Mouse (Mus musculus): Measurements from ENCODE around the gene Ntrk2. TPM values are rescaled to one million over a fixed set of nuclear protein-coding genes. Genes with fewer than 3 reads are reported as not detected.

The Ntrk2 gene
- polyA plus RNA-seq, 1 experiment from 2014 or later = 102 TPM

GRCm38 (mm10) chr13:58834726-58835125 lies 28.4 kb downstream of the Ntrk2 start:
- Histone ChIP-seq H3K9me3 (ENCODE audit: control insufficient read depth, low read length) (no peaks in the 10 kb centered on the region), H3K27ac (ENCODE audit: low read length) (no peak overlapping the region), H3K36me3 (ENCODE audit: control insufficient read depth, insufficient read depth) (peaks cover 7% of the 10 kb centered on the region), H3K9ac (replicated peaks; ENCODE audit: low read depth, low read length) (no peak overlapping the region), H3K4me2 (ENCODE audit: low read length) (no peak overlapping the region), H3K4me1 (replicated peaks; ENCODE audit: control insufficient read depth, insufficient read depth, low read length) (no peaks in the 10 kb centered on the region; the same call in 1 of the 2 replicates), H3K4me3 (replicated peaks; ENCODE audit: low read length) (no peak overlapping the region), H3K27me3 (replicated peaks; ENCODE audit: control insufficient read depth, insufficient read depth, low read length) (no peaks in the 10 kb centered on the region)
- ATAC-seq = no peak
- WGBS = 77% methylated on average over 4 of the region's 4 CpGs

GRCm38 (mm10) chr13:58836891-58837290 lies 30.5 kb downstream of the Ntrk2 start:
- H3K4me1 ChIP-seq (replicated peaks; ENCODE audit: control insufficient read depth, insufficient read depth, low read length) = peaks cover 11% of the 10 kb centered on the region
- no peak overlapping the region for H3K4me3 ChIP-seq (replicated peaks; ENCODE audit: low read length)
- no peak for ATAC-seq
- H3K27ac ChIP-seq (ENCODE audit: low read length) = no peak overlapping the region
- WGBS = 100% methylated on average over 1 of the region's 1 CpGs
- peaks cover 7% of the 10 kb centered on the region for H3K36me3 ChIP-seq (ENCODE audit: control insufficient read depth, insufficient read depth)
- H3K27me3 ChIP-seq (replicated peaks; ENCODE audit: control insufficient read depth, insufficient read depth, low read length) = no peaks in the 10 kb centered on the region
- H3K9me3 ChIP-seq (ENCODE audit: control insufficient read depth, low read length) = no peaks in the 10 kb centered on the region
- H3K9ac ChIP-seq (replicated peaks; ENCODE audit: low read depth, low read length) = no peak overlapping the region
- no peak overlapping the region for H3K4me2 ChIP-seq (ENCODE audit: low read length)

DNA sequence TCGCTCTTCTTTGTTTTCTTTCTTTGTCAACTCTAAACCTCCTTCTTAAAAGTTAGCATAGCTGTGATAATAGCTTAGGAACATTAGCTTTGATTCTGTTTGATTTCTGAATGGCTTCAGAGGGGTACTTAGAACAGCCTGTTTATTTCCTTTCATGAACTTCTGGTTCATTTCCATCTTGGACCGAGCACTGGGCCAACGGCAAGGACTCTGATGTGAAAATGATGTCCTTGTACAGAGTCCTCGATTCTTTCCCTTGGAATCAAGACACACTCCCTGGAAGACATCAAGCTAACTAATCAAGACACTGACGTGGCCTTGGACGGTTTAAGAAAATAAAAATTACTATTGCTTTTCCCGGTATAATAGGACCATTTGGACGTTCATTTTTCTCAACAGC lies 31.7 kb downstream of the Ntrk2 start:
- peaks cover 7% of the 10 kb centered on the region for H3K36me3 ChIP-seq (ENCODE audit: control insufficient read depth, insufficient read depth)
- H3K9ac ChIP-seq (replicated peaks; ENCODE audit: low read depth, low read length) = no peak overlapping the region
- no peak for ATAC-seq
- H3K4me1 ChIP-seq (replicated peaks; ENCODE audit: control insufficient read depth, insufficient read depth, low read length) = peaks cover 11% of the 10 kb centered on the region
- H3K4me2 ChIP-seq (ENCODE audit: low read length) = no peak overlapping the region
- WGBS = 77% methylated on average over 8 of the region's 8 CpGs
- H3K27ac ChIP-seq (ENCODE audit: low read length) = no peak overlapping the region
- H3K4me3 ChIP-seq (replicated peaks; ENCODE audit: low read length) = no peak overlapping the region
- no peaks in the 10 kb centered on the region for H3K9me3 ChIP-seq (ENCODE audit: control insufficient read depth, low read length)
- no peaks in the 10 kb centered on the region for H3K27me3 ChIP-seq (replicated peaks; ENCODE audit: control insufficient read depth, insufficient read depth, low read length)

DNA sequence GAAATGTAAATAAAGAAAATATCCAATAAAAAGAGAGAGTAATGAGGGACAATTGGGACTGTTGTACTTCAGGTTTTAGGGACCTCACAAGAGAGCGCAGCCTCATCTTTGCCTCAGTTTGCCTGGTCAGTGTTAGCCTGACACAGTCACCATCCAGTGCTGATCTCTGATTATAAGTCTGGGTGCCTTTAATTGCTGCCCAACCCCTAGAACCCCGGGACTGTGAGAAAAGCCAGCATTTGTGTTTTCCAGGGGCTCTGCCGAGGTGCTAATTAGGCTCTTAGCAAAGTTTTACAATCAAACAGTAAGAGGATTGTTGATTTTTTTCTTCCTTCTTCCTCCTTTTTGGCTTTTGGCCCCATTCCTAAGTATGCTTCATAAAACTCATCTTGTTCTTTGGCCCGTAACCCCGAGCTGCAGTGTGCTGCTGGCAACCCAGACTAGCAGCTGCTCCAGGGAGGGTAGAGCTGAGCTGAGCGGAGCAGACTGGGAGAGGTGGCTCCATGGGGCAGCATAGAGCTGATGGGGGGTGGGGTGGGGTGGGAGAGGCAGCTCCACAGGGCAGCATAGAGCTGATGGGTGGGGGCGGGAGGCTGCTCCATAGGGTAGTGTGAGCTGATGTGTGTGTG lies 34.5 kb downstream of the Ntrk2 start:
- ATAC-seq = peak; percentile 83
- Histone ChIP-seq H3K27ac (ENCODE audit: low read length) (no peak overlapping the region), H3K9me3 (ENCODE audit: control insufficient read depth, low read length) (no peaks in the 10 kb centered on the region), H3K27me3 (replicated peaks; ENCODE audit: control insufficient read depth, insufficient read depth, low read length) (no peaks in the 10 kb centered on the region), H3K4me2 (ENCODE audit: low read length) (no peak overlapping the region), H3K36me3 (ENCODE audit: control insufficient read depth, insufficient read depth) (peaks cover 7% of the 10 kb centered on the region), H3K4me1 (replicated peaks; ENCODE audit: control insufficient read depth, insufficient read depth, low read length) (peaks cover 11% of the 10 kb centered on the region), H3K9ac (replicated peaks; ENCODE audit: low read depth, low read length) (no peak overlapping the region), H3K4me3 (replicated peaks; ENCODE audit: low read length) (no peak overlapping the region)
- 24% methylated on average over 7 of the region's 7 CpGs for WGBS

DNA sequence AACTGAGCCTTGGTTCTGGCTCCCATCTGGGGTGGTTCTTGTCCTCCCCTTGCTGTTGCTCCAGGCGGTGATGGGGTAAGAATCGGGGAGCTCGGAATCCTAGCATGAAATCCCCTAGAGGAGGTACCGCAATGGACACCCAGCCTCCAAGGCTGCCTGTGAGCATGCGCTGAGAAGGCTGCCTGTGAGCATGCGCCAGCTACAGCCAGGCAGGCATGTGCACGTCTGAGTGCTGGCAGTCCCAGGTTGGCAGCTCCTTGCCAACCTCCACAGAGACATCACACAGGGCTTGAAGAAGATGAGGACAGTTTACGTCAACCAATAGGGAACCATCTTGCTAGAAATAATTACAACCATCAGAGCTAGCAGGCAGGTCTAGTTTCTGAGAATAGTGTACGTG lies 37.5 kb downstream of the Ntrk2 start:
- Histone ChIP-seq H3K36me3 (ENCODE audit: control insufficient read depth, insufficient read depth) (peaks cover 9% of the 10 kb centered on the region; the same call in 1 of the 2 replicates), H3K4me3 (replicated peaks; ENCODE audit: low read length) (no peak overlapping the region), H3K4me2 (ENCODE audit: low read length) (no peak overlapping the region), H3K27me3 (replicated peaks; ENCODE audit: control insufficient read depth, insufficient read depth, low read length) (no peaks in the 10 kb centered on the region), H3K27ac (ENCODE audit: low read length) (no peak overlapping the region), H3K4me1 (replicated peaks; ENCODE audit: control insufficient read depth, insufficient read depth, low read length) (peaks cover 11% of the 10 kb centered on the region), H3K9me3 (ENCODE audit: control insufficient read depth, low read length) (no peaks in the 10 kb centered on the region), H3K9ac (replicated peaks; ENCODE audit: low read depth, low read length) (no peak overlapping the region)
- WGBS = 76% methylated on average over 9 of the region's 9 CpGs
- ATAC-seq = peak; percentile 39

GRCm38 (mm10) chr13:58848578-58848977 lies 42.2 kb downstream of the Ntrk2 start:
- ATAC-seq = no peak
- H3K27ac ChIP-seq (ENCODE audit: low read length) = no peak overlapping the region
- H3K4me1 ChIP-seq (replicated peaks; ENCODE audit: control insufficient read depth, insufficient read depth, low read length) = no peaks in the 10 kb centered on the region
- peaks cover 9% of the 10 kb centered on the region; the same call in 1 of the 2 replicates for H3K36me3 ChIP-seq (ENCODE audit: control insufficient read depth, insufficient read depth)
- no peak overlapping the region for H3K4me3 ChIP-seq (replicated peaks; ENCODE audit: low read length)
- no peak overlapping the region for H3K9ac ChIP-seq (replicated peaks; ENCODE audit: low read depth, low read length)
- no peaks in the 10 kb centered on the region for H3K27me3 ChIP-seq (replicated peaks; ENCODE audit: control insufficient read depth, insufficient read depth, low read length)
- 90% methylated on average over 4 of the region's 4 CpGs for WGBS
- H3K4me2 ChIP-seq (ENCODE audit: low read length) = no peak overlapping the region
- H3K9me3 ChIP-seq (ENCODE audit: control insufficient read depth, low read length) = no peaks in the 10 kb centered on the region

DNA sequence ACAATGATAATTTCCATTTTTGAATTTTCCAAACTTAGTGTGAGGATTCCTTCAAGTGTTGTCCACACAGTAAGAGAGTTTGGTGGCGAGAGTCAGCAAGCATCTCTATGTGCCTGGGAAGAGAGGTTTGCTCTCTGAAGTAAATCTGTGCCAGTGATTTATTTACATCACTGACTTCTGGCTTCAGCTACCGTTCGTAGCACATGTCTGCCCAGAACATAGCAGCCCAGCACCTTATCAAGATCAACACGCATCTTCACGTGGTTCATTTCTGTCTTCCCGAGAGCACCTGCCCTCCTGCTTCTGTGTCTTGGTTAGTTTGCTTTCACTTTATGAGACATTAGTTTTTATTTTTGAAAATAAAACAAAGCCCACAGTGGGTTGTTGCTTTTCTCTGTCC lies 47.3 kb downstream of the Ntrk2 start:
- ATAC-seq = no peak
- Histone ChIP-seq H3K4me2 (ENCODE audit: low read length) (no peak overlapping the region), H3K4me3 (replicated peaks; ENCODE audit: low read length) (no peak overlapping the region), H3K27ac (ENCODE audit: low read length) (no peak overlapping the region), H3K36me3 (ENCODE audit: control insufficient read depth, insufficient read depth) (0 out of 2 replicates have a peak, but pooled peaks cover 2% of the 10 kb centered on the region), H3K9me3 (ENCODE audit: control insufficient read depth, low read length) (no peaks in the 10 kb centered on the region), H3K4me1 (replicated peaks; ENCODE audit: control insufficient read depth, insufficient read depth, low read length) (0 out of 2 replicates have a peak, but pooled peaks cover 5% of the 10 kb centered on the region), H3K27me3 (replicated peaks; ENCODE audit: control insufficient read depth, insufficient read depth, low read length) (no peaks in the 10 kb centered on the region), H3K9ac (replicated peaks; ENCODE audit: low read depth, low read length) (no peak overlapping the region)
- 75% methylated on average over 6 of the region's 6 CpGs for WGBS

DNA sequence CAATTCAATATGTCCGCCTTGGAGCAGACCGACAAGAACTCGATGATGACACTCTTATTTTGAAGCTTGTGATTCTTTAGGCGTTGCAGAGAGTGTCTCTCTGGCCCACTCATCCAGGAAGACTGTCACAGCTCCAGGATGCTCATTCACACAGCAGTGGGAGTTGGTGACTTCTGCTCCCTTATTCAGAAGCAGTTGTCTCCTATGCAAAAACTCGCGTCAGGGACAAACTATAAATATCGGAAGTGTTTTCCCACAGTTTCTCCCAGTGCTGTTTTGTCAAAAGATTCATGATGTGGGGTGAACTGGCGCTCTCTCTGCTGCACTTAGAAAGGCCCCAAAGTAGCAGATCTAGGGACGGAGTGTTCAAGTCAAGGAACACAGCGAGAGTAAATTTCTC lies 59.9 kb downstream of the Ntrk2 start:
- no peak for ATAC-seq
- no peaks in the 10 kb centered on the region for H3K4me1 ChIP-seq (replicated peaks; ENCODE audit: control insufficient read depth, insufficient read depth, low read length)
- no peak overlapping the region for H3K4me3 ChIP-seq (replicated peaks; ENCODE audit: low read length)
- H3K9ac ChIP-seq (replicated peaks; ENCODE audit: low read depth, low read length) = no peak overlapping the region
- H3K27ac ChIP-seq (ENCODE audit: low read length) = no peak overlapping the region
- H3K4me2 ChIP-seq (ENCODE audit: low read length) = no peak overlapping the region
- no peaks in the 10 kb centered on the region for H3K9me3 ChIP-seq (ENCODE audit: control insufficient read depth, low read length)
- 93% methylated on average over 10 of the region's 10 CpGs for WGBS
- H3K27me3 ChIP-seq (replicated peaks; ENCODE audit: control insufficient read depth, insufficient read depth, low read length) = no peaks in the 10 kb centered on the region
- peaks cover 4% of the 10 kb centered on the region; the same call in 1 of the 2 replicates for H3K36me3 ChIP-seq (ENCODE audit: control insufficient read depth, insufficient read depth)

DNA sequence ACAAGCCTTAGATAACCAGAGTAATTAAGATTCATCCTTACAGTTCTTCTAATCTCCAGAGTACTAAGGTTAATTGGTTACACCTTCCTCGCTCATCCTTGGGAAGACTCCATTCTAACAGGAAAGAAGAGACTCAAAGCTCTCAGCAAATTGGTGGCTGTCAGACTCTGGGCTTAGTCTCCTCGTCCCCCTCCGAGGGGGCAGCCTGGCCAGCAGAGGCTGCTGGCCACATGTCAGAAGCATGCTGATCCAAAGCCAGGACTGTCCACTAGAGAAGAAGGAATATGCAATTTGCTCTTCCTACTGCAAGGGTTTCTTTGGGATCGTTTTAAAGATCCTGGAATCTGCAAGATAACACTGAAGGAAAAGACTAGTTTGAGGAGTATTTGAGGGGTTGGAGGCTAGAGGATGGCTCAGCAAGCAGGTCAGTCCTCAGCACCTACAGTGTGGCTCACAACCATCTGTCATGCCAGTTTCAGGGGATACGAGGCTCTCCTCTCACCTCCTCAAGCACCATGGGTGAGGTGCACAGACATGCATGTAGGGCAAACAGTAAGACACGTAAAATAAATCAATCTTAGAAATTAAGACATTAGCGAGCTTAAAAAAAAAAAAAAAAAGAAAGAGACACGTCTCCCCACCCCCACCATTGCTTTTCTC lies 60.5 kb downstream of the Ntrk2 start:
- Histone ChIP-seq H3K4me3 (replicated peaks; ENCODE audit: low read length) (no peak overlapping the region), H3K27me3 (replicated peaks; ENCODE audit: control insufficient read depth, insufficient read depth, low read length) (no peaks in the 10 kb centered on the region), H3K4me1 (replicated peaks; ENCODE audit: control insufficient read depth, insufficient read depth, low read length) (no peaks in the 10 kb centered on the region), H3K27ac (ENCODE audit: low read length) (no peak overlapping the region), H3K9me3 (ENCODE audit: control insufficient read depth, low read length) (no peaks in the 10 kb centered on the region), H3K36me3 (ENCODE audit: control insufficient read depth, insufficient read depth) (no peaks in the 10 kb centered on the region; the same call in 1 of the 2 replicates), H3K4me2 (ENCODE audit: low read length) (no peak overlapping the region), H3K9ac (replicated peaks; ENCODE audit: low read depth, low read length) (no peak overlapping the region)
- WGBS = 86% methylated on average over 8 of the region's 8 CpGs
- no peak for ATAC-seq

Data from forebrain, embryonic 16.5 days (tissue).